Mouse (Mus musculus) erythroblast, embryonic 14.5 days (primary cell): ENCODE results near the gene Elovl7. TPM values are rescaled to one million over a fixed set of nuclear protein-coding genes. Genes with fewer than 3 reads are reported as not detected.

Experiments
- H3K27me3 ChIP-seq: 2 replicates; pipeline ENCODE4 v1.6.1; 2012; ENCODE audit warnings: inconsistent platforms; ENCODE audit not compliant: control insufficient read depth
- H3K36me3 ChIP-seq: 2 replicates; pipeline ENCODE4 v1.6.1; 2012; ENCODE audit warnings: mild to moderate bottlenecking, inconsistent platforms; ENCODE audit not compliant: control insufficient read depth
- H3K4me1 ChIP-seq: 2 replicates; pipeline ENCODE4 v1.6.1; 2012; ENCODE audit warnings: inconsistent platforms; ENCODE audit not compliant: control insufficient read depth
- H3K4me3 ChIP-seq: replicated peaks from 2 replicates; pipeline ENCODE3; 2012; ENCODE audit warnings: moderate library complexity, mild to moderate bottlenecking, inconsistent platforms
- H3K9me3 ChIP-seq: 2 replicates; pipeline ENCODE4 v1.6.1; 2012; ENCODE audit warnings: low read length, inconsistent platforms, mixed read lengths; ENCODE audit not compliant: control insufficient read depth
- GATA1 ChIP-seq: IDR thresholded peaks from 2 replicates; pipeline ENCODE4 v1.6.1; 2012; ENCODE audit warnings: low read length, inconsistent platforms, mixed read lengths
- TAL1 ChIP-seq: IDR thresholded peaks from 3 replicates; pipeline ENCODE4 v1.6.1; 2012; ENCODE audit warnings: low read length, inconsistent platforms, mixed read lengths
- polyA plus RNA-seq: library from polyadenylated mRNA; stranded (reverse); fragments of >175 nt; gene quantifications from 2 replicates; pipeline ENCODE4 v1.2.3, GENCODE M21; 2012

Gene Elovl7
- polyA plus RNA-seq, 1 experiment: not detected

DNA sequence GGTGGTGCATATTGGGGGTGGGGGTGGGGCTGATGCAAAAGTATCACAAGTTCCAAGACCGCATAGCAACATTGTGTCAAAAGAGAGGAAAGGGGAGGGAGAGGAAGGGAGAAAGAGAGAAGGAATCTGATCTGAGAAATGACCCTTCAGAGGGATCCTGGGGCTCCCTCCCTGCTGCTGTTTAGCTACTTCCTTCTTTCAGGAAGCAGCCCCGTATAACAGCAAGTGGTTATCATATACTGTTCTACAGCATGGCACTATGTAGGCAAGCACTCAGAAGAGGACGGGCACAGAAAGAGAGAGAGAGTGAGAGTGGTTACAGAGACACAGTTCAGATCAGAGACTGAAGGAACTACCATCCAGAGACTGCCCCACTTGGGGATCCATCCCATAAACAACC lies 73.7 kb downstream of the Elovl7 start:
- no peaks in the 10 kb centered on the region for H3K36me3 ChIP-seq
- H3K9me3 ChIP-seq: no peaks in the 10 kb centered on the region
- peaks cover 8% of the 10 kb centered on the region for H3K4me1 ChIP-seq
- peaks cover 7% of the 10 kb centered on the region for H3K27me3 ChIP-seq
- TF ChIP-seq TAL1 (no peak), GATA1 (no peak)
- H3K4me3 ChIP-seq: no peak overlapping the region

DNA sequence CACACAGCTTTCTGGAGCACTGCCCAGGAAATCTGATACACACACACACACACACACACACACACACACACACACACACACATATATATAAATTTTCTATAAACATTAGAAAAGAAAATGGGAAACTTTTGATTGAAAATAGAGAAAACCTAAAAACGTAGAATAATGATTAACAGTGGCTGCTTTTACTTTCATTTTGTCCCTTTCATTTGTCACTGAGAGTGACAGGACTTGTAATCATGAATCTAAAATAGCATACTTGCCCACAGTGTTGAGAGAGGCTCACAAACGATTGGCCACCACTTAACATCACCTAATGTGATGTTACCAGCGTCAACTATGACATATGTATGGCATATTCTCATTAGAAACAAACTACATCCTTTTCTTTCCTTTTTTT lies 75.2 kb downstream of the Elovl7 start:
- no peak overlapping the region for H3K4me3 ChIP-seq
- H3K4me1 ChIP-seq: peaks cover 8% of the 10 kb centered on the region

DNA sequence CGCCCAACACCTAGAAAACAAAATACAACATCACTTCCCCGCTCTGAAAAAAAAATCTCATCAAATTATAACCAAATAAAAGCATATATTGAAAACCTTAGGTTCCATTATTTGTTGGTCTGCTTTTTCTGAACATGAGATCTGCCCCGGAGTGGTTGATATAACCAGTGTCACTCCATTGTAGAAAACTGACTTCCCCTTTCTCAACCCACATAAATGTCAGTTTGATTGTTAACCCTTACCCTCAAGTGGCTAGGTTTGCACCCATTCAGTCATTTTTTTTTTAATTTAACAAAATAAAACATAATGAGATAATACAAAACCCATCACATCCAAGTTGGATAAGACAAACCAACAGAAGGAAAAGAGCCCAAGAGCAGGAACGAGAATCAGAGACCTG lies 76.1 kb downstream of the Elovl7 start:
- Histone ChIP-seq H3K36me3 (no peaks in the 10 kb centered on the region), H3K9me3 (no peaks in the 10 kb centered on the region), H3K27me3 (peaks cover 7% of the 10 kb centered on the region), H3K4me1 (peaks cover 8% of the 10 kb centered on the region), H3K4me3 (no peak overlapping the region)
- no peak for TF ChIP-seq TAL1
- TF ChIP-seq GATA1: no peak

More for the DNA sequence above, 75.2 kb downstream of the Elovl7 start:
- no peak for TF ChIP-seq GATA1
- peaks cover 7% of the 10 kb centered on the region for H3K27me3 ChIP-seq
- H3K9me3 ChIP-seq: no peaks in the 10 kb centered on the region
- H3K36me3 ChIP-seq: no peaks in the 10 kb centered on the region

DNA sequence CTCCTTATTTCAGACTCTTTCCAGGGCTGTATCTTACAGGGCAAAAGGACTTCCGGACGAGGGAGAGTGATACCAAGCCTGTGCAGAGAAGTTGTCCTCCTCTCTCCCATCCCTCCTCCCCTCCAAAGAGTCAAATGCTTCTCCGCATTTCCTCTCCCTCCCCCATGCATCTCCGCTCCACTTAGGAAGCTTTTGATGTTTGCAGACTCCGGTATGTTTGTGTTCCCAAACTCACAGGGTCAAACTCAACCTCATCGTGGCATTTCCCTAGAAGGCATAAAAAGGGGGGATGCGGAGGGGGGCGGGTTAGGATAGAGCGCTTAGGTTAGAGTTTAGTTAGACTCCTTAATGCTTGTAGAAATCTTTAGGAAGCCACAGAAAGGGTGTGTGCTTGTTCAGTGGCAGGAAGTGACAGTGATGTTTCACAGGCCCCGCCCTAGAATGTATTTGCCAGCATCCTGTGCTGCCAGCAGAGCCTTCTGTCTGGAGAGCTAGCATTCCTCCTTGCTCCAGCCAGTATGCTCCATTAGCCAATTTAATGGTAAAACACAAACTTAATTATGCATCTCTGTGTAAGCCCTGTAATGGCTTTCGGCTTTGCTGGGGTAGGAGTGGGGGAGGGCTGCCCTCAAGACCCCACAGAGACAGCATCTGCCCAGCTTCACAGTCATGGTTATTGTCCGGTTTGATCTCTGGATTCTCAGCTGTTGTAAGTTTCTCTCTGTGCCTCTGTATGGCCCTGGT lies 83.3 kb downstream of the Elovl7 start:
- H3K4me3 ChIP-seq: peak overlapping the region; percentile 52
- TF ChIP-seq TAL1: no peak
- no peaks in the 10 kb centered on the region for H3K9me3 ChIP-seq
- no peaks in the 10 kb centered on the region for H3K27me3 ChIP-seq
- H3K4me1 ChIP-seq: peaks cover 13% of the 10 kb centered on the region
- H3K36me3 ChIP-seq: no peaks in the 10 kb centered on the region

DNA sequence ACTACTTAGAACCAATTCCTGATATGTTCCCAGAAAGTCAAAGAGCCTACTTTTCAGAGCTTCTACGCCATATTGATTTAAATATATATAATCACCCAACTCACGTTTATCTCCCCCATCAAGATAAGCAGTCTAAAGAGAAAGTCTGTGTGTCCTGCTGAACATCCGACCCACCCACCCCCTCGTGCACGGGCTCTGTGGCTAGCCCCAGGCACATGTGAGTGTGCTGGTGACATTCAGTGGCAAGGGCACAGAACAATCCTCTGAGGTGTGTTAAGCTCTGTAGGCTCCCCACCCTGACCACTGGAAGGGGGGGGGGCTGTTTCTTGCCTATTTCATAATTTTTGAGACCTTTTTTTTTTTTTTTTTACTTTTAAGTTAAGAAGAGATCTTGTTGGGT lies 84.0 kb downstream of the Elovl7 start:
- Histone ChIP-seq H3K9me3 (no peaks in the 10 kb centered on the region), H3K27me3 (no peaks in the 10 kb centered on the region), H3K4me3 (no peak overlapping the region), H3K36me3 (no peaks in the 10 kb centered on the region), H3K4me1 (peaks cover 13% of the 10 kb centered on the region)
- no peak for TF ChIP-seq GATA1
- no peak for TF ChIP-seq TAL1

DNA sequence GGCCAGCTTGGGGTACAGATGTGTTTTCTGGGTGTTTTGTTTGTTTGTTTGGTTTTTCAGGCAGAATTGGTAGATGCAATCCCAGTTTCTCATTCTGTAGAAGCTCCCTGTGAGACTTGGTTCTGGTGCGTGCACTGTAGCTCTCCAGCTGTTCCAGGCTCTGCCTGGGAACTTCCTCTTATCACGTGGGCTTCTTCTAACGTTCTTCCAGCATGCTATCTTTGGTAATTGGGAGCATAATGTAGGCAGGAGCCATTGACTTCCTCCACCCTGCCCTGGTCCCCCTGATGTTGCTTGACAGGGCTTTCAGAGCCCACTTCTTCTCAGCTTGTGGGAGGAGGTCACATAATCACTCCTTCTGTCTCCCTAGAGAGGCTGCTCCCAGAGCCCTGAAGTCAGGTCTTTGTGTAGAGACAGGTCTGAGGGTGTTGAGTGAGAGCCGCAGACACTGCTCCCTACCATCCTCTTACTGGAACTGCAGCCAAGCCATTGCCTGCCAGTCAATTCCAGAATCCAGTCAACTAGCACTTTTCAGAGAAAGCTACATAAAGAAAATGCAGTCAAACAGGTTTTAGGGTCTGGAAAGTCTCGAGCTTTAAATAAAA lies 86.2 kb downstream of the Elovl7 start:
- peaks cover 13% of the 10 kb centered on the region for H3K4me1 ChIP-seq
- H3K4me3 ChIP-seq: no peak overlapping the region
- TF ChIP-seq TAL1: no peak
- TF ChIP-seq GATA1: no peak
- no peaks in the 10 kb centered on the region for H3K36me3 ChIP-seq
- H3K9me3 ChIP-seq: no peaks in the 10 kb centered on the region
- no peaks in the 10 kb centered on the region for H3K27me3 ChIP-seq

DNA sequence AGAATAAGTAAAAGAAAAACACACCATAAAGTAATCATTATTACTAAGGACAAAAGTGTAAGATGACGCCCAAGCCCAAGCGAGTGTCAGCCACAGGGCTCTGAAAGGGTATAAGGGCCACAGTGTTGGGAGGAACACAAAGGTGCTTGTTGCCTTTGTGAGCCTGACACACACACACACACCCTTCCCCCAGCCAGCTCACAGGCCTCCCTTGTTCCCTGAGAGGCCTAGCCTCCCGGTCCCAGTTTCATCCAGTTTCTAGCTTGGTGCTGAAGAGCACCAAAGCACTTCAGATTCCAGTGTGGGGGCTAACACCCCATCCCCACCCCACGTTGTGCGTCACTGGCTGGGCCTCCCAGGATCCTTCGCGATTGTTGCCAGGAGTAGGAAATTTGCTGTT lies 87.2 kb downstream of the Elovl7 start:
- Histone ChIP-seq H3K9me3 (no peaks in the 10 kb centered on the region), H3K36me3 (no peaks in the 10 kb centered on the region), H3K4me1 (peaks cover 13% of the 10 kb centered on the region), H3K27me3 (0 out of 2 replicates have a peak, but pooled peaks cover 2% of the 10 kb centered on the region), H3K4me3 (no peak overlapping the region)
- TF ChIP-seq TAL1 (no peak), GATA1 (no peak)

DNA sequence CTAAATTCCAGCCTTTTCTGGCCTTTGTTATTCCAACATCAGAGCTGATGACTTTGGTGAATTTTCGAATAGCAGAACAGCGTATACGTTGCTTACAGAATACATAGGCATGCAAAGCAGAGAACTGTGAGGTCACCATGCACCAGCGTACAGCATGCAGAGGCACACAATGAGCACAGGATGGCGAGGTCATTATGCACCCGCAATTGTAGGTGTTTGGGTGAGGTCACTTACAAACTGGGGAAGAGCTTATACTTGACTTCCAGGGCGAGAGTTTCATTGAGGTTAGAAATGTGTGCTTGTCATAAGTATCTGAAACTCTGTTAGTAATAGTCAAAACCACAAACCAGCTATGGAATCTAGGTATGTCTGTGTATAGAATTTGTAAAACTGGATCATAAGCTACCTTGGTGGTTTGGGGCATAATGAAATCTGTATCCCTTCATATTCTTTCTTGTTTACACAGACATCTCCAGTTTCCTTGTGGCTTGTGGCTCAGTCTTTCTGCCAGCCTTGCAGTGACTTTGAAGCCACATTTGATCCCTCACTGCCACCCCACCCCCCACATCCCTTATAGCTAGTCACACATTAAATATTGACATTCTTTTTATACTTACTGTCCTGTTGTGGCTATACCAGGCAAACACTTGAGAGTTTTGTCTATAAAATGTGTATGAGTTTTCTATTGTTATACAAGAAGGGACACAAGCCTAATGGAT lies 88.9 kb downstream of the Elovl7 start:
- H3K27me3 ChIP-seq: 0 out of 2 replicates have a peak, but pooled peaks cover 2% of the 10 kb centered on the region
- TF ChIP-seq GATA1 (no peak), TAL1 (no peak)
- no peak overlapping the region for H3K4me3 ChIP-seq

DNA sequence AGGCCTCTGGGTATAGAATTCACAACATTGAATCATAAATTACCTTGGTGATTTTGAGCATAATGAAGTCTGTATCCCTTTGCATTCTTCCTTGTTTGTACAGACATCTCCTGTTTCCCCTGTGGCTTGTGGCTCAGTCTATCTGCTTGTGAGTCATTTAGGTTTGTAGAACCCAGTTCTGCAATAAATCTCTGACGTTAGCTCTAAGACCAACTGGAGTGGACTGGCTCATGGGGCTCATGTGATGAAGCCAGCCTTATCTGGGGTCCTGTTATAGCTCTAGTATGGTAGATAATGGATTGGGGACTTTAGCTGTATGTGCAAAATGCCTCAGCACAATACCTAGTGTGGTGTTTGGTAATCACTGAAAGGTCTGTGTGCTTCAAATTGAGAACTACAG lies 89.6 kb downstream of the Elovl7 start:
- TF ChIP-seq GATA1 (no peak), TAL1 (no peak)
- Histone ChIP-seq H3K36me3 (no peaks in the 10 kb centered on the region), H3K27me3 (0 out of 2 replicates have a peak, but pooled peaks cover 2% of the 10 kb centered on the region), H3K4me3 (no peak overlapping the region), H3K4me1 (no peaks in the 10 kb centered on the region), H3K9me3 (no peaks in the 10 kb centered on the region)

More for the DNA sequence above, 88.9 kb downstream of the Elovl7 start:
- H3K36me3 ChIP-seq: no peaks in the 10 kb centered on the region
- no peaks in the 10 kb centered on the region for H3K9me3 ChIP-seq
- H3K4me1 ChIP-seq: no peaks in the 10 kb centered on the region
